Mouse (Mus musculus) gastrocnemius, adult 2 months (tissue): Measurements from ENCODE around the gene Epb41. TPM values are rescaled to one million over a fixed set of nuclear protein-coding genes. Genes with fewer than 3 reads are reported as not detected.

Experiments used
- DNase-seq: peaks from one replicate; pipeline ENCODE4 v3.0.0; 2022
- H3K27ac ChIP-seq: fragments of 200-600 bp; 2 replicates; pipeline ENCODE4 v1.8.1; 2022; ENCODE audit warnings: mild to moderate bottlenecking
- H3K4me3 ChIP-seq: fragments of 200-600 bp; 2 replicates; pipeline ENCODE4 v1.8.1; 2022; ENCODE audit warnings: mild to moderate bottlenecking, moderate library complexity
- CTCF ChIP-seq: fragments of 200-600 bp; IDR thresholded peaks from 2 replicates; pipeline ENCODE4 v1.8.1; 2022; ENCODE audit warnings: antibody characterized with exemption, mild to moderate bottlenecking, moderate library complexity
- intact Hi-C: fragments of 180-260 bp; cut with DNase I; formaldehyde crosslinking; loops from one replicate; pipeline ENCODE4 v1.15.1; 2025
- total RNA-seq, 2 experiments: library from RNA; stranded (reverse); gene quantifications; 2 replicates each; pipeline ENCODE4 v1.2.3; 2021

Epb41 gene
- total RNA-seq, 2 experiments from 2014 or later: 102 to 113 TPM

DNA sequence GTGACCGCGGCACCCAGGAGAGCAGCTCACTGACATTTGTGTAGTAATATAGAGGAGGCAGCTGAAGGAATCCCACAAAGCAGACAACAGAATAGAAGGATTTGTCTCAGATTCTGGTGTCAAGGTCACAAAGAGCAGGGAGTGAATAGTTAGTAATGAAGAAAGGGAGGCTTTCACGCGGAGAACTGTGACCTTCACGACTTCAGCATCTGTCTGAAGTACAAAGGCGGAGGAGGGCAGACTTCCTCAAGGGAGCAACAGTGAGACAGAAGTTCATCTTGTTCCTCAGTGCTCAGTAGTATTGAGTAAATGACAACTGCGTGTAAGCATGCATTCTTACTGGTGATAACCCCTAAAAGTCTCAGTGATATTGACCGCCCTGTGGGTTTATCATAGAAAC is 124.5 kb downstream of the Epb41 start:
- intact Hi-C loops: no loop called here
- DNase-seq: no peak
- TF ChIP-seq CTCF: no peak
- Histone ChIP-seq H3K4me3 (no peak overlapping the region), H3K27ac (no peak overlapping the region)

DNA sequence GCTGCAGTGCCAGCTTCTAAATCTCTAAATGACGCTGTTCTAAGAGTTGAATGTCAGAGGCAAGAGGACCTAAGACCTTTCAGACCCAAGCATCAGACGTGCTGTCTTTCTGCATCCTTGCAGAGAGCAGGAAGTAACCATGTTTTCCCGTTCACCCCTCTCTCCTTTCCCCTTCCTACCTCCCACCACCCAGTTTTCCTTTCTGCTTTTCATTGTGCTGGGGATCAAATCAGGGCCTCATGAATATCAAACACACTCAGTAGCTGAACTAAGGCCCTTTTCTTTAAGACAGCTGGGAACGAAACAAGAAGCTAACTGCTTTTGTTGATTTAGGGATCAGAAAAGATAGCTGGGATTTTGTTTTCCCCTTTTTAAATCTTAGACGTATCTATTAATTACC is 125.2 kb downstream of the Epb41 start:
- no peak for DNase-seq
- intact Hi-C loops: no loop called here
- Histone ChIP-seq H3K4me3 (no peak overlapping the region), H3K27ac (no peak overlapping the region)
- no peak for TF ChIP-seq CTCF

DNA sequence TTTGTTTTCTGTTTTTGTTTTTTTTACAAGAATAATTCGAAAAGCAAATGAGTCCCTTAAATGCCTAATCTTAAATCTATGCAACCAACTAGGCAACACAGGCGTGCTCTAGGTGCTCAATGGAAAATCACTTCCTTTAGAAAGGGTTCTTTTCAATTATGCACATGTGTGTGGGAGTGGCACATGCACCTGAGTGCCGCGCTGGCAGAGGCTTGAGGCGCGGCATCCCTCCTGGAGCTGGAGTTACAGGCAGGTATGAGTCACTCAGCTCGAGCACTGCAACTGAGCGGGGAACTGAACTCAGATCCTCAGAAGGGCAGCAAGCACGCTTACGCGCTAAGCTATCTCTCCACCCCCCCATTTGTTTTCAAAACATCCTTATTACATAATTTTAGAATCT is 127.3 kb downstream of the Epb41 start:
- DNase-seq: no peak
- no peak overlapping the region for H3K4me3 ChIP-seq
- intact Hi-C loops: no loop called here
- H3K27ac ChIP-seq: peak overlapping the region; percentile 66
- TF ChIP-seq CTCF: no peak

DNA sequence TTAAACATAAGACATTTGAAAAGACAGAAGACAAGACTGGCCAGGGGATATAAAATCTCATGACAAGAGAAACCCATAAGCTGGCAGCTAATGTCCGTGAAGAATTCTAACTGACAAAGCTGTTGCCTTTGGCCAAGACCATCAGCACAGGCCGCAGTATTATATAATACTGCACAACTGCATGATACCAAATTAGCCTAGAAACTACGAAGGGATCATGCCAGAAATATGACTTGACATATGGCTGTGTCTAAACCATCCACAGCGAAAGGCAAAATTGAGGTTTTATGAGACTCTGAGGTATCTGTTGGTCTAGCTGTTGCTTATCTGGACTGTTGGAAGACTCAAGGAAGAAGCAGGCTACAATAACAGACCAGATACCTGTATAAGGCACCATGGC is 134.3 kb downstream of the Epb41 start:
- intact Hi-C loops: no loop called here
- TF ChIP-seq CTCF: no peak
- Histone ChIP-seq H3K4me3 (no peak overlapping the region), H3K27ac (no peak overlapping the region)
- no peak for DNase-seq

DNA sequence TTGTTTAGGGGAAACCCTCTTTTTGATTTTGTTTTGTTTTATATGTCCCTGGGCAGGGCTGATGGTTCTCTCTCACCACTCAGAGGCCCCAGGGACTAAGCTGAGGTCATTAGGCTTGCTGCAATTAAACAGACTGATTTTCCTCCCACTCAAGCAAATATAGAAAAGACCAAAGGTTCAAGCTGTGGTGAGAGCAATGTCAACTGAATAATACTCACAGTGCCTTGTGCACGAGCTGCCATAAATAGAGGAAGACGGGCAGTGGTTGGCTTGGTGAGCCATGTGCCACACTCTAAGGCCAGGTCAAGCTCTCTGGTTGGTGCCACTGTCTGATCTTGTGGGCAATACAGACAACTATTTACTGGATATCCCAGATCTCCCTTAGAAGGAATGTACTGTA is 135.7 kb downstream of the Epb41 start:
- intact Hi-C loops: no loop called here
- Histone ChIP-seq H3K4me3 (no peak overlapping the region), H3K27ac (no peak overlapping the region)
- TF ChIP-seq CTCF: no peak
- no peak for DNase-seq

DNA sequence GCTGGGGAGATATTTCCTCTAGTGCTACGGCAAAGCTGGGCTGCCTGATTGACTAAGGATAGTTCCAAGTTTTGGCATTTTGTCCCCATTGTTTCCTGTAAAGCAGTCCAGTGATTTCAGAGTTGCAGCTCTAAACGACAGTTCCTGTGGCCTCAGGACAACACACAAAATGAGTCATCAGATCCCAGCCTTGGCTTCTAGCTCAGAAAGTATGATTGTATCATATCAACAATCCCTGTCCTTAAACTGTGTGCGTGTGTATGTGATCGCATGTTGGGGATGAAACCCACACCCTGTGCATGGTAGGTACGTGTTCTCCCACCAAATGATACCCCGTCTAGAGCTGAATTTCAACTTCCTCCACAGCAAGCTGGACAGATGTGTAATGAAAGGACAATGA is 146.0 kb downstream of the Epb41 start:
- Histone ChIP-seq H3K4me3 (no peak overlapping the region), H3K27ac (no peak overlapping the region)
- intact Hi-C loops: no loop called here
- DNase-seq: no peak
- TF ChIP-seq CTCF: no peak

DNA sequence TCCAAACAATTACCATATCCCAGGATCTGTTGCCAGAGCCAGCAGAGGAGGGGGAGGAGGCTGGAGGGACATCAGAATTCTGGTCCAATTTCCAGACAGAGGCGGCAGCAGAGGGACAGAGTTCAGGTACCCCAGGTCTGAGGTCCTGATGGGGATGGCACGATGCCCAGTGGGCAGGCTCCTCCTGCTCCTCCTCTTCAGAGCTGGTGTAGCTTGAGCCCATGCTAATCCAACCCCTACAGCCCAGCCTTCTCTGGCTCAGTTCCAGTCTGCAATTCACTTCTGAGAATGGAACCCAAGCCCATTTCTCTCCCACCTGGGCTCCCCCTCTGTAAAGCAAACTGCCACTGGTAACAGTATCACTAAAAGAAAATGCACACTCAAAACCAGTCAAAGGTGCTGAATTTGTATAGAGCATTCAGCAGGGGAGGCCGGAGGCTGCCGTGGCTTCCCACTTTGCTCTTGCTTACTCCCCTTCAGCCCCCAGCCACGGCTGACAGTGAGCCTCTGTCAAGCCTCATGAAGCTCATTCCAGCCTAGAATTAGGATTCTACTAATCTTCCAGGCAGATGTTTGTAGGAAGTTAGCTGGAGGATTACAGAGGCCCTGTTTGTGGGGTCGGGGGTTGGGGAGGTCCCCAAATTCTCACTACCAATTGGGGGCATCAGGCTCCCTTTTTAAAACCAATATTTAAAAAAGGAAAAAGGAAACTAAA is 150.9 kb downstream of the Epb41 start:
- DNase-seq: no peak
- Histone ChIP-seq H3K4me3 (no peak overlapping the region), H3K27ac (no peak overlapping the region; the same call in 1 of the 2 replicates)
- intact Hi-C loops: no loop called here
- no peak for TF ChIP-seq CTCF

DNA sequence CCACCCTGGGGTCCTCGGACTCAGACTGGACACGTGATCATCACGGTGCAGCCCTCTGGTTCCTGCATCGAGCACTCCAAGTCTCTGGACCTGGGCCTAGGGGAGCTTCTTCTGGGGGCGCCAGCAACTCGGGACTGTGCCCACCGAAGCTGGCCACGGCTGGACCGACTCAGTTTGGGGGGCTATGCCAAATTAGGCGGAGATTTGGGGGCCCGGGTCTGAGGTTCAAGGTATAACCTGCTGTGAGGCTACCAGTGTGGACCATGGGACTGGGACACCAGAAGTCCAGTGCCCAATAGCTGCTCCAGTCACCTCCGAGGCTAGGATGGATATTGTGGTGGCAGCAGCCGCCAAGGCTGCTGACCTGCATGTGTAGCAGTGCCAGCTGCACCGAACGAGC is 152.7 kb downstream of the Epb41 start:
- TF ChIP-seq CTCF: no peak
- Histone ChIP-seq H3K4me3 (peak overlapping the region; percentile 75), H3K27ac (peak overlapping the region; percentile 44)
- intact Hi-C loops: no loop called here
- DNase-seq: no peak

DNA sequence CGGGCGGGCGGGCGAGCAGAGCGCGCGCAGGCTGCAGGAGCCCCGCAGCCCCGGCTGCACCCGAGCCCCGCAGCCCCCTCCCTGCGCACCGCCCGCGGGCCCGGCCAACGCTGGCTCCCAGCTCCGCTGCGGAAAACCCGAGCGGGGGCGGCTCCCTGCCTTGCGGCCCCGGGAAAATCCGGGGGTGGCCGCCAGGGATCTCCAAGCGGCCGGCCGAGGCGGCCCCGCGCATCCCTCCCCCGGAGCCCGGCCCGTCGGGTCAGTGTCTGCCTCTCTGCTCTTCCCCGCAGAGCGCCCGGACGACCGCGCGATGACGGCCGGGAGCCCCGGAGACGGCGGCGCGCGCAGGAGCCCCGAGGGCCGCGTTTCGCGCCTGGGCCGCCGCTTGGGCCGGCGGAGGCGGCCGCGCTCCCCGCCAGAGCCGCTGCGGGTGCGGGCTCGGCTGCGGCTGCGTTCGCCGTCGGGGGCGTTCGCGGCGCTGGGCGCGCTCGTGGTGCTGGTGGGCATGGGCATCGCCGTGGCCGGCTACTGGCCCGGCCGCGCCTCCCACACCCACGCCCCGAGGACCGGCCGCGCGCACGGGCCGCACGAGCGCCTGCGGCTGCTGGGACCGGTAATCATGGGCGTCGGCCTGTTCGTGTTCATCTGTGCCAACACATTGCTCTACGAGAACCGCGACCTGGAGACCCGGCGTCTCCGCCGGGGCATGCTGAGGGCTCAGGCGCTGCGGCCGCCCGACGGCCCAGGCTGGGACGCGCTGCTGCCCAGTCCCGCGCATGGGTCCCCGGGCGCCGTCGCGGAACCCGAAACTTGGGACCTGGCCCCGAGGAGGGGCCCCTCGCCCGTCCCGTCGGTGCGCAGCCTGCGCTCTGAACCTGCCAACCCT is 153.4 kb downstream of the Epb41 start, which contains the start of gene Tmem200b:
Tmem200b (plus strand) TSS at position 311 of the 886 bp plus-strand sequence.
- Histone ChIP-seq H3K27ac (peak within 1 kb of the TSS; percentile 86), H3K4me3 (peak within 1 kb of the TSS; percentile 75)
- no peak for TF ChIP-seq CTCF
- intact Hi-C loops: no loop called here
- peak; percentile 53 for DNase-seq

DNA sequence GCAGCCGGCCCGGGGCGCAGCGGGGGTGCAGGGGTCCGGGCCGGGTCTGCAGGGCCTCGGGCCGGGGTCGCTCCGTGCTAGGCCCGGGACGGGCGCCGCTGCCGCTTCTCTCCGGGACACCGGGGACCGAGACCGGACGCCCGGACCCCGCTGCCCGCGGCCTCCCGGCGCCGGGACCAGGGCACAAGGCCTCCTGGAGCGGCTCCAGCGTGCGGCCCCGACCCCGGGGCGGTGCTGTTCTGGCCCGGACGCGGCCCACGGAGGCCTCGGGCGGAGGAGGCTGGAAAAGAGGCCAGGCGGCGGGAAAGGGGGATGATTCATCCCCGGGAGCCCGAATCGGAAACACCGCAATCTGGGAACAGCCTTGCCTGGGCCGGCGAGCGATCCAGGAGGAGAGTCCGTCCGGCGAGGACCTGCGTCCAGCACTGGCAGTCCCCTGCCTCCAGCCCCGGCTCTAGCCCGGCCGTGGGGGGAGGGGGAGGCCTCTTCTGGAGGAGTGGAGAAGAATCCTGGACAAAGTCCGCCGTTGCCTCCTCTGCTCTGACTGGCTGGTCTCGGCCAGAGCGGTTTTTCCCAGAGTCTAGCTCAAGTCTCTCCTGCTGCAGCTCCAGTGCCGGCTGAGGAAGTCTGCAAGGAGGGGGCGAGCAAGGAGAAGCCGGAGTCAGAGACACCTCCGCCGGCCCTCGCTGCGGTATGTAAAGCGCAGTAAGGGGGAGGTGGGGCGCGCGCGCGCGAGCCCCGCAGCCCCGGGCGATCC is 154.3 kb downstream of the Epb41 start:
- peak overlapping the region; percentile 86 for H3K27ac ChIP-seq
- intact Hi-C loops: no loop called here
- H3K4me3 ChIP-seq: peak overlapping the region; percentile 75
- peak; percentile 73 for DNase-seq
- TF ChIP-seq CTCF: no peak

DNA sequence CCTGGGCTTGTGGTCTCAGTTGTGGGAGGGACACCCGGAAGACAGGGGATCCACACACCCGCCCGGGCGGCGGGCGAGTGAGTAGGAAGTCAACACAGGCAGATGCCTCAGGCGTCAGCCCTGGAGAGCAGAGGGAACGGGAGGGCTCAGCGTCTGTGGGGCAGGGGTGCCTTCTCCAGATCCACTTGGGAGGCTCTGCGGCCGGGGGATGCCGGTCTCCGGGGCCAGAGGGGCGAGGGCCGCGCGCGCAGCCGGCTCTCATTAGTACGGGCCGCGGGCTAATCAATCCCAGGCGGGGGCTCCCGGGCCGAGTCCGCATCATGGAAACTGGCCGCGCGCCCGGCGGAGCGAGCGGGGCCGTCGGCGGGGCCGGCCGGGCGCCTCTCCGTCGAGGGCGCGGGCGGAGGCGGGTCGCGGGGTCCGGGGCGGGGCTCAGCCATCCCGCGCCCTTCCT is 155.0 kb downstream of the Epb41 start:
- peak; percentile 82 for DNase-seq
- Histone ChIP-seq H3K27ac (peak overlapping the region; percentile 86), H3K4me3 (peak overlapping the region; percentile 75)
- intact Hi-C loops: no loop called here
- no peak for TF ChIP-seq CTCF

DNA sequence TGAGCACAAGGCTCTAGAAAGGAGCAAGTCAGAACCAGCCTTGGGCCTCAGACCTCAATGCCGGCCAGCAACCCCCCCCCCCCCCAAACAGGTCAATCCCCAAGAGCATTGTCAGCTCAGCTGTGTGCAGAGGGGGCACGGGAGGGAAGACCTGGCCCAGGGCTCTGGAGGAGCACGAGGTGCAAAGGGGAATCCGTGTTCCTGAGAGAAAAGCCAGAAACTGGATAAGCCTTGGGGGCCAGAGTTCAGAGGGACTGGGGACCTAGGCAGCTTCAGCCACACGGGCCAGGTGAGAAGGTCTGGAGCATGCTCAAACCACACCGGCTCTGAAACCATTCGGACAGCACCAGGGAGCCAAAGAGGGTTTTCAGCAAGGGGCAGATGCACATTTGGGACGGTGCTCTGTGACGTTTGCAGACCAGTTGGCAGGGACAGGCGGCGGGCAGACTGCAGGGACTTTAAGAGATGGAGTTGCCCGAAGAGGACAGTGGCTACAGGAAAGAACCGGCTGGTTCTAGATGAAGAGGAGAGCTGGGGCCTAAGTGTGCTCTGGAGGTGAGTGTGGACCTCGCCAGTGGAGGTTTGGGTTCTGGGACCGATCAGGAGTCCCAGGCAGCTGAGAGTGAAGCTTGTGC is 155.5 kb downstream of the Epb41 start:
- TF ChIP-seq CTCF: no peak
- Histone ChIP-seq H3K4me3 (peak overlapping the region; percentile 75), H3K27ac (peak overlapping the region; percentile 86)
- intact Hi-C loops: loop anchor here (5.0 kb wide), 1 partner anchor 158 kb away; the partner anchor contains the start of gene Epb41
- DNase-seq: no peak
